Mouse (Mus musculus) kidney, adult 2 months (tissue): ENCODE data around the gene Maats1.

ENCODE experiments used
- CTCF ChIP-seq: fragments of 200-500 bp; conservative IDR thresholded peaks from 2 replicates; pipeline ENCODE4 v1.5.1; 2011; ENCODE audit warnings: low read depth, mild to moderate bottlenecking, control low read depth, low read length, moderate library complexity, mixed read lengths; ENCODE audit not compliant: insufficient read depth, insufficient read length
- POLR2A ChIP-seq: fragments of 200-500 bp; IDR thresholded peaks from one replicate; pipeline ENCODE4 v1.6.1; 2011; ENCODE audit warnings: low read depth, low read length, control low read depth

DNA sequence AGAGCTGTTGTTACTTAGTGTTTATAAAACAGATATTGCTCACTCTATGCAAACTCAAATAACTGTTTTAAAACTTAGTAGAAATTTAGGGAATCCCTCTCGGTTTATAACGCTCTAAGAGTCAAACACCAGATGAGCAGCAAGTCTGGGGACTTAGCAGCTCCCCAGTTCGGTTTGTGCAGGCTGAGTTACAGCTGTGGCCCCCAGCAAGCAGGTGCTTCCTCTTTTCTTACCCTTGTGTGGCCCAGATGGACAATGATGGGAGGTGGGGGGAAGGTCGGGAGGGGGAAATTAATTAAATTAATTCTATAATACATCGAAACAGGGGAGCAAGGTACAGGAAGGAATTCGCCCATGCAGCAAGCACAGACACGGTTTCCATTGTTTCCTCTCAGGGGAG lies 34.3 kb downstream of the Maats1 start:
- TF ChIP-seq CTCF = no peak
- TF ChIP-seq POLR2A = no peak
